Mouse (Mus musculus) MEL (cell line): ENCODE results near the gene Gm6793.
A peak's percentile ranks its signal among the peaks of the same experiment; 100 is the strongest.

Source experiments
- CHD1 ChIP-seq: IDR thresholded peaks from 2 replicates; pipeline ENCODE4 v1.6.1; 2012; ENCODE audit warnings: low read depth, mild to moderate bottlenecking, inconsistent platforms, low read length, improper control_type of control experiment
- CTCF ChIP-seq, 3 experiments: IDR thresholded peaks in 2 of 3; conservative IDR thresholded peaks in 1 of 3; 2 replicates each; pipeline ENCODE4 v1.5.1; 2011 to 2012; ENCODE audit warnings: low read length in 3 of 3, low read depth in 2 of 3, mild to moderate bottlenecking in 2 of 3, improper control_type of control experiment in 1 of 3, inconsistent platforms in 1 of 3, mixed read lengths in 1 of 3, moderate library complexity in 1 of 3; ENCODE audit not compliant: control insufficient read depth in 1 of 3, insufficient read depth in 1 of 3, poor library complexity in 1 of 3, severe bottlenecking in 1 of 3
- MAX ChIP-seq: IDR thresholded peaks from 2 replicates; pipeline ENCODE4 v1.6.1; 2011; ENCODE audit warnings: low read length, improper control_type of control experiment
- MEF2A ChIP-seq: IDR thresholded peaks from 2 replicates; pipeline ENCODE4 v1.6.1; 2014; ENCODE audit warnings: low read depth, mild to moderate bottlenecking, inconsistent platforms, low read length, improper control_type of control experiment; ENCODE audit not compliant: poor library complexity, insufficient replicate concordance, severe bottlenecking; ENCODE audit errors: extremely low read depth
- POLR2A ChIP-seq, 2 experiments: IDR thresholded peaks; 2 replicates each; pipeline ENCODE4 v1.6.1; 2011 to 2012; ENCODE audit warnings: low read length in 2 of 2, mild to moderate bottlenecking in 2 of 2, control low read depth in 1 of 2, improper control_type of control experiment in 1 of 2, low read depth in 1 of 2, moderate library complexity in 1 of 2; ENCODE audit not compliant: control insufficient read depth in 1 of 2, insufficient read depth in 1 of 2, poor library complexity in 1 of 2
- POLR2AphosphoS2 ChIP-seq: IDR thresholded peaks from 2 replicates; pipeline ENCODE4 v1.6.1; 2011; ENCODE audit warnings: low read length, improper control_type of control experiment
- RCOR1 ChIP-seq: IDR thresholded peaks from 2 replicates; pipeline ENCODE4 v1.6.1; 2012; ENCODE audit warnings: low read depth, mild to moderate bottlenecking, inconsistent platforms, low read length, improper control_type of control experiment
- TAL1 ChIP-seq: IDR thresholded peaks from 2 replicates; pipeline ENCODE4 v1.6.1; 2012; ENCODE audit warnings: mild to moderate bottlenecking, inconsistent platforms, low read length, moderate library complexity, mixed read lengths
- USF2 ChIP-seq, 2 experiments: IDR thresholded peaks; 2 replicates each; pipeline ENCODE4 v1.6.1; 2011 to 2012; ENCODE audit warnings: improper control_type of control experiment in 2 of 2, low read length in 2 of 2, borderline replicate concordance in 1 of 2, inconsistent platforms in 1 of 2, low read depth in 1 of 2, mild to moderate bottlenecking in 1 of 2; ENCODE audit not compliant: insufficient read depth in 1 of 2
- ZNF384 ChIP-seq: IDR thresholded peaks from 2 replicates; pipeline ENCODE4 v1.6.1; 2012; ENCODE audit warnings: low read depth, mild to moderate bottlenecking, inconsistent platforms, low read length, improper control_type of control experiment

GRCm38 (mm10) chr8:112007669-112008068 lies 7.2 kb downstream of the Gm6793 start:
- TF ChIP-seq POLR2A (IDR thresholded peaks at IDR 0.05; ENCODE audit: control insufficient read depth in 1 of 2, insufficient read depth in 1 of 2, low read depth in 1 of 2, low read length in 2 of 2, poor library complexity in 1 of 2) (no peak), MAX (peak; percentile 61; the same call in 1 of the 2 replicates), RCOR1 (no peak), CTCF (IDR thresholded peaks at IDR 0.05 in 2 of 3, conservative IDR thresholded peaks at IDR 0.05 in 1 of 3; ENCODE audit: control insufficient read depth in 1 of 3, insufficient read depth in 1 of 3, low read depth in 2 of 3, low read length in 3 of 3, poor library complexity in 1 of 3, severe bottlenecking in 1 of 3) (no peak), ZNF384 (no peak), CHD1 (no peak), USF2 (IDR thresholded peaks at IDR 0.05; ENCODE audit: borderline replicate concordance in 1 of 2, insufficient read depth in 1 of 2, low read depth in 1 of 2, low read length in 2 of 2) (no peak), MEF2A (no peak), TAL1 (no peak), POLR2AphosphoS2 (no peak)
